Mouse (Mus musculus): ENCODE results near the gene Trmt1l. TPM values are rescaled to one million over a fixed set of nuclear protein-coding genes. Genes with fewer than 3 reads are reported as not detected.
A peak's percentile ranks its signal among the peaks of the same experiment; 100 is the strongest.

The Trmt1l gene
- polyA plus RNA-seq, 1 experiment from 2014 or later, result 18.5 TPM

GRCm38 (mm10) chr1:151429316-151429715, 974 bp downstream of the Trmt1l start:
- H3K27ac ChIP-seq (ENCODE audit: low read depth, low read length), result peak overlapping the region; percentile 100
- H3K9ac ChIP-seq (ENCODE audit: low read depth, low read length), result peak overlapping the region; percentile 98
- peak overlapping the region; percentile 94 for H3K4me3 ChIP-seq (ENCODE audit: low read depth, low read length)
- peak; percentile 24; the same call in 1 of the 2 replicates for ATAC-seq
- H3K9me3 ChIP-seq (ENCODE audit: control insufficient read depth), result no peaks in the 10 kb centered on the region
- no peaks in the 10 kb centered on the region for H3K4me1 ChIP-seq (replicated peaks; ENCODE audit: control insufficient read depth, insufficient read depth, low read length)
- H3K36me3 ChIP-seq (ENCODE audit: control insufficient read depth, insufficient read depth), result peaks cover 3% of the 10 kb centered on the region; the same call in 1 of the 2 replicates
- 17% methylated on average over 9 of the region's 9 CpGs for WGBS
- peak overlapping the region; percentile 72 for H3K4me2 ChIP-seq (replicated peaks; ENCODE audit: low read depth)
- no peak for TF ChIP-seq CTCF (IDR thresholded peaks at IDR 0.05; ENCODE audit: low read depth)
- no peaks in the 10 kb centered on the region for H3K27me3 ChIP-seq (replicated peaks; ENCODE audit: control insufficient read depth, insufficient read depth, low read length)

- Histone ChIP-seq H3K27ac (ENCODE audit: low read depth, low read length) (no peak overlapping the region), H3K27me3 (replicated peaks; ENCODE audit: control insufficient read depth, insufficient read depth, low read length) (no peaks in the 10 kb centered on the region), H3K36me3 (ENCODE audit: control insufficient read depth, insufficient read depth) (peaks cover 54% of the 10 kb centered on the region), H3K9ac (ENCODE audit: low read depth, low read length) (no peak overlapping the region), H3K4me3 (ENCODE audit: low read depth, low read length) (no peak overlapping the region), H3K4me2 (replicated peaks; ENCODE audit: low read depth) (no peak overlapping the region), H3K9me3 (ENCODE audit: control insufficient read depth) (no peaks in the 10 kb centered on the region), H3K4me1 (replicated peaks; ENCODE audit: control insufficient read depth, insufficient read depth, low read length) (no peaks in the 10 kb centered on the region)
- TF ChIP-seq CTCF (IDR thresholded peaks at IDR 0.05; ENCODE audit: low read depth), result no peak
- no peak for ATAC-seq
- 83% methylated on average over 6 of the region's 6 CpGs for WGBS
Observed at GRCm38 (mm10) chr1:151435431-151435830, 7.1 kb downstream of the Trmt1l start.

GRCm38 (mm10) chr1:151449866-151450265, 21.5 kb downstream of the Trmt1l start:
- H3K36me3 ChIP-seq (ENCODE audit: control insufficient read depth, insufficient read depth), result peaks cover 80% of the 10 kb centered on the region
- no peak overlapping the region for H3K4me3 ChIP-seq (ENCODE audit: low read depth, low read length)
- no peak overlapping the region for H3K9ac ChIP-seq (ENCODE audit: low read depth, low read length)
- TF ChIP-seq CTCF (IDR thresholded peaks at IDR 0.05; ENCODE audit: low read depth), result no peak
- H3K4me2 ChIP-seq (replicated peaks; ENCODE audit: low read depth), result no peak overlapping the region
- no peaks in the 10 kb centered on the region for H3K27me3 ChIP-seq (replicated peaks; ENCODE audit: control insufficient read depth, insufficient read depth, low read length)
- ATAC-seq, result no peak
- WGBS, result 94% methylated on average over 10 of the region's 10 CpGs
- H3K27ac ChIP-seq (ENCODE audit: low read depth, low read length), result no peak overlapping the region
- H3K4me1 ChIP-seq (replicated peaks; ENCODE audit: control insufficient read depth, insufficient read depth, low read length), result no peaks in the 10 kb centered on the region
- no peaks in the 10 kb centered on the region for H3K9me3 ChIP-seq (ENCODE audit: control insufficient read depth)

- Histone ChIP-seq H3K4me1 (replicated peaks; ENCODE audit: control insufficient read depth, insufficient read depth, low read length) (no peaks in the 10 kb centered on the region), H3K27ac (ENCODE audit: low read depth, low read length) (no peak overlapping the region), H3K9ac (ENCODE audit: low read depth, low read length) (no peak overlapping the region), H3K4me2 (replicated peaks; ENCODE audit: low read depth) (no peak overlapping the region), H3K4me3 (ENCODE audit: low read depth, low read length) (no peak overlapping the region), H3K9me3 (ENCODE audit: control insufficient read depth) (no peaks in the 10 kb centered on the region), H3K36me3 (ENCODE audit: control insufficient read depth, insufficient read depth) (peaks cover 74% of the 10 kb centered on the region), H3K27me3 (replicated peaks; ENCODE audit: control insufficient read depth, insufficient read depth, low read length) (no peaks in the 10 kb centered on the region)
- WGBS, result 94% methylated on average over 1 of the region's 2 CpGs
- ATAC-seq, result no peak
- peak; percentile 37; the same call in 1 of the 2 replicates for TF ChIP-seq CTCF (IDR thresholded peaks at IDR 0.05; ENCODE audit: low read depth)
Observed at GRCm38 (mm10) chr1:151450851-151451250, 22.5 kb downstream of the Trmt1l start.

GRCm38 (mm10) chr1:151451946-151452345, 23.6 kb downstream of the Trmt1l start:
- Histone ChIP-seq H3K27ac (ENCODE audit: low read depth, low read length) (no peak overlapping the region), H3K4me1 (replicated peaks; ENCODE audit: control insufficient read depth, insufficient read depth, low read length) (no peaks in the 10 kb centered on the region), H3K27me3 (replicated peaks; ENCODE audit: control insufficient read depth, insufficient read depth, low read length) (no peaks in the 10 kb centered on the region), H3K4me2 (replicated peaks; ENCODE audit: low read depth) (no peak overlapping the region), H3K4me3 (ENCODE audit: low read depth, low read length) (no peak overlapping the region), H3K9ac (ENCODE audit: low read depth, low read length) (no peak overlapping the region), H3K36me3 (ENCODE audit: control insufficient read depth, insufficient read depth) (peaks cover 73% of the 10 kb centered on the region), H3K9me3 (ENCODE audit: control insufficient read depth) (no peaks in the 10 kb centered on the region)
- 98% methylated on average over 11 of the region's 11 CpGs for WGBS
- no peak for TF ChIP-seq CTCF (IDR thresholded peaks at IDR 0.05; ENCODE audit: low read depth)
- ATAC-seq, result no peak

- no peaks in the 10 kb centered on the region for H3K27me3 ChIP-seq (replicated peaks; ENCODE audit: control insufficient read depth, insufficient read depth, low read length)
- H3K36me3 ChIP-seq (ENCODE audit: control insufficient read depth, insufficient read depth), result peaks cover 53% of the 10 kb centered on the region
- H3K4me2 ChIP-seq (replicated peaks; ENCODE audit: low read depth), result no peak overlapping the region
- no peak overlapping the region for H3K4me3 ChIP-seq (ENCODE audit: low read depth, low read length)
- no peak for TF ChIP-seq CTCF (IDR thresholded peaks at IDR 0.05; ENCODE audit: low read depth)
- H3K27ac ChIP-seq (ENCODE audit: low read depth, low read length), result no peak overlapping the region
- H3K9me3 ChIP-seq (ENCODE audit: control insufficient read depth), result no peaks in the 10 kb centered on the region
- WGBS, result 68% methylated on average over 5 of the region's 5 CpGs
- H3K9ac ChIP-seq (ENCODE audit: low read depth, low read length), result no peak overlapping the region
- H3K4me1 ChIP-seq (replicated peaks; ENCODE audit: control insufficient read depth, insufficient read depth, low read length), result no peaks in the 10 kb centered on the region
- ATAC-seq, result no peak
Observed at GRCm38 (mm10) chr1:151457087-151457486, 28.7 kb downstream of the Trmt1l start.

GRCm38 (mm10) chr1:151461265-151461664, 32.9 kb downstream of the Trmt1l start:
- Histone ChIP-seq H3K9me3 (ENCODE audit: control insufficient read depth) (no peaks in the 10 kb centered on the region), H3K4me1 (replicated peaks; ENCODE audit: control insufficient read depth, insufficient read depth, low read length) (no peaks in the 10 kb centered on the region), H3K9ac (ENCODE audit: low read depth, low read length) (no peak overlapping the region), H3K4me2 (replicated peaks; ENCODE audit: low read depth) (no peak overlapping the region), H3K4me3 (ENCODE audit: low read depth, low read length) (no peak overlapping the region), H3K27me3 (replicated peaks; ENCODE audit: control insufficient read depth, insufficient read depth, low read length) (no peaks in the 10 kb centered on the region), H3K36me3 (ENCODE audit: control insufficient read depth, insufficient read depth) (peaks cover 25% of the 10 kb centered on the region), H3K27ac (ENCODE audit: low read depth, low read length) (no peak overlapping the region)
- no peak for ATAC-seq
- TF ChIP-seq CTCF (IDR thresholded peaks at IDR 0.05; ENCODE audit: low read depth), result peak; percentile 50
- WGBS, result 84% methylated on average over 9 of the region's 9 CpGs

All from intestine, postnatal 0 days (tissue).